Mouse (Mus musculus): ENCODE results near the gene Chic2. TPM values are rescaled to one million over a fixed set of nuclear protein-coding genes. Genes with fewer than 3 reads are reported as not detected.

Chic2 gene
- 27.5 and 30.3 TPM in 2 replicates for polyA plus RNA-seq (2015; fragmentation: Nextera tagmentation; extraction: Ambion mirVana)

GRCm38 (mm10) chr5:75044310-75044904 lies at the start of gene Chic2:
Gene Chic2, minus strand, starts transcription at chr5:75044774.
- H3K9ac ChIP-seq: peak within 1 kb of the TSS; percentile 90
- peak within 1 kb of the TSS; percentile 80 for H3K4me3 ChIP-seq
- H3K27me3 ChIP-seq (replicated peaks): peaks cover 16% of the 10 kb centered on the region; the same call in 1 of the 2 replicates
- ATAC-seq (replicated peaks): peak; percentile 94
- H3K4me2 ChIP-seq: peak within 1 kb of the TSS; percentile 78
- H3K9me3 ChIP-seq: no peaks in the 10 kb centered on the region
- H3K36me3 ChIP-seq (replicated peaks): no peaks in the 10 kb centered on the region
- peak within 1 kb of the TSS; percentile 85 for H3K27ac ChIP-seq
- H3K4me1 ChIP-seq: peaks cover 18% of the 10 kb centered on the region
- WGBS: under 1% methylated on average over 69 of the region's 90 CpGs

- Histone ChIP-seq H3K4me2 (no peak overlapping the region), H3K27ac (no peak overlapping the region), H3K4me3 (no peak overlapping the region), H3K4me1 (peaks cover 18% of the 10 kb centered on the region), H3K27me3 (replicated peaks) (peaks cover 74% of the 10 kb centered on the region), H3K9ac (no peak overlapping the region), H3K9me3 (no peaks in the 10 kb centered on the region), H3K36me3 (replicated peaks) (no peaks in the 10 kb centered on the region)
- WGBS: 16% methylated on average over 4 of the region's 4 CpGs
- ATAC-seq (replicated peaks): no peak
Measured at GRCm38 (mm10) chr5:75085906-75086305, 41.3 kb upstream of the Chic2 start.

GRCm38 (mm10) chr5:75085521-75085875 lies 40.9 kb upstream of the Chic2 start:
- Histone ChIP-seq H3K9me3 (no peaks in the 10 kb centered on the region), H3K27me3 (replicated peaks) (peaks cover 76% of the 10 kb centered on the region), H3K4me1 (peaks cover 18% of the 10 kb centered on the region), H3K36me3 (replicated peaks) (no peaks in the 10 kb centered on the region), H3K9ac (no peak overlapping the region), H3K4me2 (no peak overlapping the region), H3K4me3 (no peak overlapping the region), H3K27ac (no peak overlapping the region)
- ATAC-seq (replicated peaks): 0 out of 2 replicates have a peak, but pooled peaks have one; percentile 20
- 4% methylated on average over 17 of the region's 17 CpGs for WGBS

- Histone ChIP-seq H3K9ac (no peak overlapping the region), H3K4me1 (peaks cover 18% of the 10 kb centered on the region), H3K9me3 (no peaks in the 10 kb centered on the region), H3K27me3 (replicated peaks) (peaks cover 81% of the 10 kb centered on the region), H3K27ac (no peak overlapping the region), H3K36me3 (replicated peaks) (no peaks in the 10 kb centered on the region), H3K4me2 (no peak overlapping the region), H3K4me3 (no peak overlapping the region)
- ATAC-seq (replicated peaks): no peak
- 1% methylated on average over 25 of the region's 25 CpGs for WGBS
Measured at GRCm38 (mm10) chr5:75084871-75085520, 40.4 kb upstream of the Chic2 start.

GRCm38 (mm10) chr5:75084393-75084870 lies 39.9 kb upstream of the Chic2 start:
- Histone ChIP-seq H3K9ac (no peak overlapping the region), H3K9me3 (no peaks in the 10 kb centered on the region), H3K4me3 (no peak overlapping the region), H3K27ac (no peak overlapping the region), H3K4me2 (no peak overlapping the region), H3K27me3 (replicated peaks) (peaks cover 86% of the 10 kb centered on the region), H3K4me1 (peaks cover 18% of the 10 kb centered on the region), H3K36me3 (replicated peaks) (no peaks in the 10 kb centered on the region)
- under 1% methylated on average over 8 of the region's 8 CpGs for WGBS
- ATAC-seq (replicated peaks): no peak

- no peaks in the 10 kb centered on the region for H3K9me3 ChIP-seq
- H3K27me3 ChIP-seq (replicated peaks): peaks cover 93% of the 10 kb centered on the region
- H3K27ac ChIP-seq: no peak overlapping the region
- no peak overlapping the region for H3K4me2 ChIP-seq
- no peak for ATAC-seq (replicated peaks)
- H3K36me3 ChIP-seq (replicated peaks): no peaks in the 10 kb centered on the region
- H3K4me3 ChIP-seq: no peak overlapping the region
- no peak overlapping the region for H3K9ac ChIP-seq
- peaks cover 18% of the 10 kb centered on the region for H3K4me1 ChIP-seq
- under 1% methylated on average over 27 of the region's 27 CpGs for WGBS
Measured at GRCm38 (mm10) chr5:75083591-75084392, 39.2 kb upstream of the Chic2 start.

- ATAC-seq (replicated peaks): no peak
- Histone ChIP-seq H3K36me3 (replicated peaks) (no peaks in the 10 kb centered on the region), H3K9me3 (no peaks in the 10 kb centered on the region), H3K27ac (no peak overlapping the region), H3K4me3 (no peak overlapping the region), H3K4me1 (peaks cover 18% of the 10 kb centered on the region), H3K9ac (no peak overlapping the region), H3K4me2 (peak overlapping the region; percentile 9; the same call in 1 of the 2 replicates), H3K27me3 (replicated peaks) (peaks cover 94% of the 10 kb centered on the region)
- under 1% methylated on average over 14 of the region's 14 CpGs for WGBS
Measured at GRCm38 (mm10) chr5:75083061-75083460, 38.5 kb upstream of the Chic2 start.

- WGBS: 6% methylated on average over 6 of the region's 6 CpGs
- no peak overlapping the region for H3K9ac ChIP-seq
- no peaks in the 10 kb centered on the region for H3K36me3 ChIP-seq (replicated peaks)
- H3K27ac ChIP-seq: no peak overlapping the region
- no peak for ATAC-seq (replicated peaks)
- H3K4me1 ChIP-seq: peaks cover 18% of the 10 kb centered on the region
- H3K9me3 ChIP-seq: no peaks in the 10 kb centered on the region
- H3K27me3 ChIP-seq (replicated peaks): peaks cover 93% of the 10 kb centered on the region
- no peak overlapping the region for H3K4me2 ChIP-seq
- no peak overlapping the region for H3K4me3 ChIP-seq
Measured at GRCm38 (mm10) chr5:75082439-75082838, 37.9 kb upstream of the Chic2 start.

GRCm38 (mm10) chr5:75079564-75079963 lies 35.0 kb upstream of the Chic2 start:
- H3K27me3 ChIP-seq (replicated peaks): peaks cover 94% of the 10 kb centered on the region
- H3K36me3 ChIP-seq (replicated peaks): no peaks in the 10 kb centered on the region
- H3K4me1 ChIP-seq: peaks cover 23% of the 10 kb centered on the region
- H3K9ac ChIP-seq: no peak overlapping the region
- WGBS: under 1% methylated on average over 7 of the region's 7 CpGs
- H3K4me2 ChIP-seq: no peak overlapping the region
- ATAC-seq (replicated peaks): no peak
- no peak overlapping the region for H3K27ac ChIP-seq
- no peaks in the 10 kb centered on the region for H3K9me3 ChIP-seq
- no peak overlapping the region for H3K4me3 ChIP-seq

GRCm38 (mm10) chr5:75077051-75077380 lies 32.4 kb upstream of the Chic2 start:
- H3K4me3 ChIP-seq: no peak overlapping the region
- no peaks in the 10 kb centered on the region for H3K9me3 ChIP-seq
- peaks cover 13% of the 10 kb centered on the region for H3K4me1 ChIP-seq
- H3K9ac ChIP-seq: no peak overlapping the region
- WGBS: 3% methylated on average over 19 of the region's 19 CpGs
- no peaks in the 10 kb centered on the region for H3K36me3 ChIP-seq (replicated peaks)
- H3K27me3 ChIP-seq (replicated peaks): peaks cover 97% of the 10 kb centered on the region
- H3K27ac ChIP-seq: no peak overlapping the region
- ATAC-seq (replicated peaks): no peak
- H3K4me2 ChIP-seq: no peak overlapping the region

GRCm38 (mm10) chr5:75076326-75077050 lies 31.9 kb upstream of the Chic2 start:
- ATAC-seq (replicated peaks): no peak
- Histone ChIP-seq H3K4me3 (peak overlapping the region; percentile 27), H3K27ac (no peak overlapping the region), H3K9me3 (no peaks in the 10 kb centered on the region), H3K27me3 (replicated peaks) (peaks cover 98% of the 10 kb centered on the region), H3K9ac (no peak overlapping the region), H3K4me2 (peak overlapping the region; percentile 46), H3K4me1 (peaks cover 13% of the 10 kb centered on the region), H3K36me3 (replicated peaks) (no peaks in the 10 kb centered on the region)
- under 1% methylated on average over 17 of the region's 17 CpGs for WGBS

Data from midbrain, embryonic 15.5 days (tissue).